ENCODE assay signal across 14 mouse cellular contexts in the genomic region with DNA sequence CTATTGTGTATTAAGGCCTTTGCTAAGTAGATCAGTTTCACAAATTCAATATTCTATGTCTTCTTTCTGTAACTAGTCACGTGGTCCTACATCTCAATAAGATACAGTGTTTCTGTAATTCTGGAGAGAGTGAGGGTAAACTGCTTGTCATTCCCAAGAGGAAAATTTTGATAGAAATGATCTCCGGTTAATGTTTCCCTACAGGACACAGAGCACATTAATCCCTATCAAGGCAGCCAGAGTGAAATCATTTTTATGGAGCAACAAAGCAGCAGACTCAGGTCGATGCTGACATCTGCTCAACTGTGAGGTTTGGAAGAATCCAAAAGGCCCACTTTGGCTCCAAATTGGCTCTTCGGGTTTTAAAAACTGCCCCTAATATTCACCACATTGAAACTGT.
"Had no signal": no experiment of that assay in that cellular context is flagged by ENCODE, and none has a peak within 500 bp of the region (broad histone marks: within the 10 kb centered on the region; RNA-seq: fewer than 3 reads in every experiment).

No protein-coding gene starts in this region.

- H3K4me1 ChIP-seq: stomach, embryonic 15.5 days had no signal

- H3K36me3 ChIP-seq: stomach, embryonic 15.5 days had no signal

- H3K27ac ChIP-seq: stomach, embryonic 15.5 days; stomach, postnatal 0 days had no signal

- H3K27me3 ChIP-seq: stomach, embryonic 15.5 days had no signal

- H3K9me3 ChIP-seq: stomach, embryonic 15.5 days had no signal

- H3K4me2 ChIP-seq: stomach, embryonic 15.5 days had no signal

- H3K9ac ChIP-seq: stomach, embryonic 15.5 days had no signal

- DNase-seq: retina, postnatal 1 day; right cerebral cortex, adult 18-20 months; right cerebral cortex, postnatal 14 days; right cerebral cortex, postnatal 25 days; right cerebral cortex, postnatal 4 days; spleen, adult 18-20 months; thymus, adult 18-20 months; thymus, adult 2 months; thymus, postnatal 14 days; thymus, postnatal 25 days; thymus, postnatal 36 days; thymus, postnatal 4 days had no signal

- H3K4me3 ChIP-seq: stomach, embryonic 15.5 days had no signal
